Mouse (Mus musculus) left cerebral cortex, adult 18-20 months (tissue): Measurements from ENCODE around the gene Pfn1. TPM values are rescaled to one million over a fixed set of nuclear protein-coding genes. Genes with fewer than 3 reads are reported as not detected.

Source experiments
- total RNA-seq, 2 experiments: library from RNA; stranded (reverse); gene quantifications; 2 replicates each; pipeline ENCODE4 v1.2.3; 2021

Gene Pfn1
- total RNA-seq, 2 experiments from 2014 or later: 224 to 231 TPM

Other genes with a start within 250 kb of the Pfn1 start
- gene Pelp1, start 244.6 kb downstream of the Pfn1 start, total RNA-seq: 10 to 100 TPM; 33.1 to 34.6 TPM
- 10 to 100 TPM; 68.1 to 76.7 TPM for gene Arrb2, start 222.0 kb downstream of the Pfn1 start, total RNA-seq
- 10 to 100 TPM; 13.9 to 15.4 TPM for gene Med11, start 202.7 kb downstream of the Pfn1 start, total RNA-seq
- gene Zmynd15, start 195.2 kb downstream of the Pfn1 start, total RNA-seq: 1 to 10 TPM in 1 of 2 experiments, under 1 TPM in 1; 0.23 to 1.4 TPM
- 1 to 10 TPM in 1 of 2 experiments, under 1 TPM in 1; 0.42 to 1.4 TPM for gene Cxcl16, start 194.7 kb downstream of the Pfn1 start, total RNA-seq
- under 1 TPM in 1 of 2 experiments, not detected in 1; 0.37 TPM for gene Tm4sf5, start 149.4 kb downstream of the Pfn1 start, total RNA-seq
- not detected for gene Vmo1, start 140.0 kb downstream of the Pfn1 start, total RNA-seq
- not detected for gene Gltpd2, start 135.4 kb downstream of the Pfn1 start, total RNA-seq
- gene Psmb6, start 129.3 kb downstream of the Pfn1 start, total RNA-seq: 100 to 1,000 TPM; 184 to 189 TPM
- not detected for gene Gm40193, start 121.7 kb downstream of the Pfn1 start, total RNA-seq
- gene Pld2, start 114.6 kb downstream of the Pfn1 start, total RNA-seq: 10 to 100 TPM; 13.3 to 15.8 TPM
- 100 to 1,000 TPM; 396 to 435 TPM for gene Mink1, start 91.8 kb downstream of the Pfn1 start, total RNA-seq
- gene 4930544D05Rik, start 38.8 kb downstream of the Pfn1 start, total RNA-seq: under 1 TPM in 1 of 2 experiments, not detected in 1; 0.65 TPM
- under 1 TPM in 1 of 2 experiments, not detected in 1; 0.63 TPM for gene Chrne, start 35.4 kb downstream of the Pfn1 start, total RNA-seq
- gene Gp1ba, start 15.5 kb downstream of the Pfn1 start, total RNA-seq: not detected
- 10 to 100 TPM; 86.4 to 90.1 TPM for gene Rnf167, start 7.4 kb downstream of the Pfn1 start, total RNA-seq
- 100 to 1,000 TPM; 120 to 124 TPM for gene Slc25a11, start 7.2 kb downstream of the Pfn1 start, total RNA-seq
- 1 to 10 TPM; 7.3 to 8.8 TPM for gene Eno3, start 2.6 kb upstream of the Pfn1 start, total RNA-seq
- 10 to 100 TPM; 47.5 to 52.8 TPM for gene Spag7, start 14.8 kb upstream of the Pfn1 start, total RNA-seq
- gene Camta2, start 33.5 kb upstream of the Pfn1 start, total RNA-seq: 100 to 1,000 TPM; 217 to 224 TPM
- 1 to 10 TPM; 1.8 to 2.2 TPM for gene Inca1, start 45.5 kb upstream of the Pfn1 start, total RNA-seq
- 10 to 100 TPM; 54.8 to 57.7 TPM for gene Kif1c, start 45.9 kb upstream of the Pfn1 start, total RNA-seq
- gene Zfp3, start 109.6 kb upstream of the Pfn1 start, total RNA-seq: 10 to 100 TPM; 17.2 to 17.9 TPM
- gene Scimp, start 157.9 kb upstream of the Pfn1 start, total RNA-seq: not detected
- 100 to 1,000 TPM; 140 TPM for gene Rabep1, start 190.1 kb upstream of the Pfn1 start, total RNA-seq